Mouse (Mus musculus) C2C12 (cell line): ENCODE data around the gene Skp1a. TPM values are rescaled to one million over a fixed set of nuclear protein-coding genes. Genes with fewer than 3 reads are reported as not detected.
A peak's percentile ranks its signal among the peaks of the same experiment; 100 is the strongest.

Experiments
- H3K27me3 ChIP-seq: one replicate; pipeline ENCODE4 v1.6.1; 2011; ENCODE audit not compliant: control insufficient read depth, insufficient read depth, insufficient read length
- H3K36me3 ChIP-seq: one replicate; pipeline ENCODE4 v1.6.1; 2011; ENCODE audit not compliant: control insufficient read depth, insufficient read depth
- H3K4me3 ChIP-seq: one replicate; pipeline ENCODE4 v1.5.1; 2011; ENCODE audit warnings: mild to moderate bottlenecking, control low read depth; ENCODE audit not compliant: poor library complexity, insufficient read depth, severe bottlenecking
- H3K79me2 ChIP-seq: one replicate; pipeline ENCODE4 v1.6.1; 2011; ENCODE audit not compliant: control insufficient read depth, insufficient read depth
- H3K79me3 ChIP-seq: one replicate; pipeline ENCODE4 v1.6.1; 2011; ENCODE audit warnings: low read depth, control low read depth
- H3ac ChIP-seq: one replicate; pipeline ENCODE3; 2011; ENCODE audit warnings: low read depth; ENCODE audit not compliant: control insufficient read depth, insufficient read length
- CEBPB ChIP-seq: IDR thresholded peaks from one replicate; pipeline ENCODE4 v1.6.1; 2011; ENCODE audit warnings: low read depth, mild to moderate bottlenecking, control low read depth, moderate library complexity
- CTCF ChIP-seq: IDR thresholded peaks from one replicate; pipeline ENCODE4 v1.5.1; 2011; ENCODE audit not compliant: control insufficient read depth, insufficient read depth, insufficient read length
- FOSL1 ChIP-seq: IDR thresholded peaks from one replicate; pipeline ENCODE4 v1.8.0; 2011; ENCODE audit warnings: mild to moderate bottlenecking, low read length; ENCODE audit not compliant: poor library complexity, insufficient read depth, severe bottlenecking
- MAX ChIP-seq: IDR thresholded peaks from one replicate; pipeline ENCODE4 v1.6.1; 2011; ENCODE audit warnings: mild to moderate bottlenecking, control low read depth
- MYOD1 ChIP-seq: IDR thresholded peaks from one replicate; pipeline ENCODE4 v1.6.1; 2011; ENCODE audit warnings: low read depth; ENCODE audit not compliant: control insufficient read depth, insufficient read length
- MYOG ChIP-seq: IDR thresholded peaks from one replicate; pipeline ENCODE4 v1.6.1; 2011; ENCODE audit not compliant: control insufficient read depth, insufficient read length; ENCODE audit errors: extremely low read depth
- USF1 ChIP-seq: IDR thresholded peaks from one replicate; pipeline ENCODE4 v1.6.1; 2011; ENCODE audit warnings: low read depth, mild to moderate bottlenecking, control low read depth, moderate library complexity
- polyA plus RNA-seq: library from polyadenylated mRNA; unstranded; fragments of >200 nt; fragmentation: generic; extraction: Trizol; gene quantifications from one replicate; pipeline ENCODE4 v1.2.1, GENCODE M21; 2012; ENCODE audit warnings: missing spikeins

The Skp1a gene
- polyA plus RNA-seq, 1 experiment, result 149 TPM

DNA sequence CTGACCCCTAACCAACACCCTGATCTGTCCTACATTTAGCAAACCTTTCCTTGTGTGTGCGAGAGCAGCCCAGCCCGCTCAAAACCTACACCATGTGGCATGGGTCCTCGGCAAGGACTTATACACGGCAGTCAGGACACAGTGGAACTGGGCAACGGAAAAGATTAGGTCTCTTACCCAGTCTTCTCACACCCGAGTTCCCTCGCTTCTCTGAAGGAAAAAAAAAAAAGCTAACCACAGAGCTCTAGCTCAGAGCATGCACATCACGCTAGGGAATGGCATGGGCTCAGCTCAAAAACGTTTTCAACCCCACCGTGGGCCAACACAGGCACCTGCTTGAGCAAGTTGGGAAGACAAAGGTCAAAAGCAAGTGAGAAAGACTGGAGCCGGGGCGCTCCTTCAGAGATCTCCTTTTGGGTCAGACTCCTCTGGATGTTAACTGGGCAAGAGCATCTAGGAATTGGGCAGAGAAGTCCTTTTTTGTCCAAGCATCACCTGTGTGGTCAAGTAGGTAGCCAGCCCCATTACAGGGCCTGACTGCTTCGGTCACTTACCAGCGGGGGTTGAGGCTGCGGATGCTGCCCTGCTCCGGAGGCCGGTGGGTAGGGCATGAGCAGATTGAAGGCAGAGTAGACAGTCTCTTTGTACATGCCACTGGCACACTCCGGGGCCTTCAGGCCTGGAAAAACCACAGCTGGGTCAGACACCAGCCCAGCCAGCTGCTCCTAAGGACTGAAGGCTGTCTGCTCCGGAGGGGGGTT is 50.0 kb downstream of the Skp1a start:
- Histone ChIP-seq H3K79me3 (no peaks in the 10 kb centered on the region), H3K4me3 (peak overlapping the region; percentile 41), H3K79me2 (no peaks in the 10 kb centered on the region), H3K36me3 (no peaks in the 10 kb centered on the region), H3K27me3 (no peaks in the 10 kb centered on the region), H3ac (no peak overlapping the region)
- no peak for TF ChIP-seq USF1
- TF ChIP-seq CEBPB, result no peak
- no peak for TF ChIP-seq FOSL1
- no peak for TF ChIP-seq CTCF
- no peak for TF ChIP-seq MYOD1
- TF ChIP-seq MAX, result no peak
- no peak for TF ChIP-seq MYOG

GRCm38 (mm10) chr11:52282420-52282773 is 50.6 kb downstream of the Skp1a start:
- TF ChIP-seq CTCF (no peak), MAX (no peak), CEBPB (no peak), USF1 (no peak), MYOG (no peak), FOSL1 (no peak), MYOD1 (no peak)

DNA sequence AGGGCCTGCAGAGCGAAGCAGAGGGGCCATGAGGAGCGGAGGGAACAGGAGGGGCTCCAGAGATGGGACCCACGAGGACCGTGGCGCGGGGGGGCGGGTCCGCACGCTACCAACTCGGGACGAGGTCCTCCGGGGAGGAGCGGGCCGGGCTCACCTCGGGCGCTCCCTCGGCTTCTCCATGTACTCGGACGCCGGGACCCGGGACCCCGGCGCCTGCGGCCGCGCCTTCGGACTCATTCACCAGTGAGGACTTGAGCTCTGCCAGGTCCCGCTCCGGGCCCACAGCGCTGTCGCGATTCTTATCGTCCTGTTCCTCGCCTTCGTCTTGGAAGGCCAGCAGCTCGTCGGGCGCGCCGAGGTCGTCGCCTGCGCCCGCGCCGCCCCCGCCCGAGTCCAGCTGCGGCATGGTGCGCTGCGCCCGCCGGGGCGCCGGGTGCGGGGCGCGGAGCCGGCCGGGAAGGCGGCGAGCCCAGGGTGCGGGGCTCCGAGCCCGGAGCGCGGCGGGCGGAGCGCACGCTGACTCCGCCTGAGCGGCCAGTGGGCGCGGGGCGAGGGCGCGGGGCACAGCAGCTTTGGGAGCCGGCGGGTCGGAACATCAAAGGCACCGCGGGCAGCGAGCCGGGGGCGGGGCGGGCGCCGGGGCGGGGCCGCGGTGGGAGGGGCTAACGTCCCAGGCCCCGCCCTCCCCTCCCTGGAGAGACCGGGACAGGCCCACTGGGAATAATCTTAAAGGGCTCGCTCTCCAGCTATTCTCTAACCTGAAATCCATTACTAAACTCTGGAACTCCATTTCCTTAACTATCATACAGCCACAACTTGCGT is 51.2 kb downstream of the Skp1a start, which contains the start of gene Tcf7:
Gene Tcf7, minus strand, starts transcription at position 241 of the 822 bp plus-strand sequence.
- peak within 1 kb of the TSS; percentile 41 for H3K4me3 ChIP-seq
- no peaks in the 10 kb centered on the region for H3K79me3 ChIP-seq
- peak within 1 kb of the TSS; percentile 77 for H3ac ChIP-seq
- no peaks in the 10 kb centered on the region for H3K36me3 ChIP-seq
- H3K79me2 ChIP-seq, result no peaks in the 10 kb centered on the region
- TF ChIP-seq CTCF, result no peak
- TF ChIP-seq USF1, result no peak
- no peak for TF ChIP-seq FOSL1
- TF ChIP-seq MYOD1, result no peak
- TF ChIP-seq MAX, result no peak
- TF ChIP-seq MYOG, result no peak
- TF ChIP-seq CEBPB, result no peak
- H3K27me3 ChIP-seq, result no peaks in the 10 kb centered on the region

More at GRCm38 (mm10) chr11:52282420-52282773, 50.6 kb downstream of the Skp1a start:
- H3K79me3 ChIP-seq, result no peaks in the 10 kb centered on the region
- H3K4me3 ChIP-seq, result peak overlapping the region; percentile 41
- no peaks in the 10 kb centered on the region for H3K36me3 ChIP-seq
- no peaks in the 10 kb centered on the region for H3K27me3 ChIP-seq
- no peaks in the 10 kb centered on the region for H3K79me2 ChIP-seq
- peak overlapping the region; percentile 77 for H3ac ChIP-seq

DNA sequence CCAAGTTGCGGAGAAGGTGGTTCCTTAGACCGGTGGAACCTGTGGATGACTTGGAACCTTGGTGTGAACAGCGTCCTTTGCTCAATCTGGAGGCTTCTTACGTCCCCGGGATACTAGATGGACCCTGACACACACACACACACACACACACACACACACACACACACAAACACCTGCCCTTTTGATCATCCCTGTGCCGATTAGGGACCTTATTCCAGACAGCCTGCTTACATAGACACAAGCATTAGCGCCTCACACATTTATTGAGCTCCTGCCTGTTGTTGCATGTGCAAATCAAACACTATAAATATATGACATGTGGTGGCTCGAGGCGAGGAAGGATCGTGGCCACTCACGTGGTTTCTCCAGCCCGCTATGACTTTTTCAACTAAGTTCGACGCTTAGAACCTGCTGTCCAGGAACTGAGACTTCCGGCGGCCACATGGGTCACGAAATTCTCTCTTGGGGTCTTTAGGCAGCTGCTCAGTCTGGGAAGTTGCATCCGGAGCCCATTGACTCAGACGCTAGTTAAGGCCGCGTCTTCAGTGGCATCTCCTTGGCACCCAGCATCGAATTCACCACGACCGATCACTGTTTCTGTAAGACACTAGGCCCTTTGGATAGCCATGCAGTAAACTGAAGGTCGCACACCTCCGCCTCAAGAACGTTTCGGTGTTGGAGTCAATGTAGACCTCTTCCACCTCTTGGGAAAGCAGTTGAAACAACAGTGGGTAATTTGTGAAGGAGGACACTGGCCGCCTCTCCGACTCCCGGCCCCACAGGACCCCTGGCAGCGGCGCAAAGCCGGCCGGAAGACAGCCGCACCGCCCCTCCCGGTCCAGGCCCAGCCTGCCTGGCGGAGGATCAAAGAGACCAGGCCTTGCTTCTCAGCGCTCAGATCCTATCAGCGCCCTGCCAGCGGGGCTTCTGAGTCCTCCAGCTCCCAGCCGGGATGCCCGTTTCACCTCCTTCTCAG is 52.1 kb downstream of the Skp1a start:
- H3K27me3 ChIP-seq, result no peaks in the 10 kb centered on the region
- peak overlapping the region; percentile 41 for H3K4me3 ChIP-seq
- H3ac ChIP-seq, result no peak overlapping the region
- no peaks in the 10 kb centered on the region for H3K79me2 ChIP-seq
- H3K36me3 ChIP-seq, result no peaks in the 10 kb centered on the region
- no peak for TF ChIP-seq MYOD1
- TF ChIP-seq CTCF, result no peak
- no peak for TF ChIP-seq USF1
- no peak for TF ChIP-seq MAX
- no peak for TF ChIP-seq MYOG
- TF ChIP-seq CEBPB, result no peak
- TF ChIP-seq FOSL1, result no peak
- no peaks in the 10 kb centered on the region for H3K79me3 ChIP-seq

GRCm38 (mm10) chr11:52286301-52286957 is 54.6 kb downstream of the Skp1a start:
- Histone ChIP-seq H3K27me3 (no peaks in the 10 kb centered on the region), H3K4me3 (no peak overlapping the region), H3K36me3 (no peaks in the 10 kb centered on the region), H3K79me2 (no peaks in the 10 kb centered on the region), H3ac (no peak overlapping the region), H3K79me3 (no peaks in the 10 kb centered on the region)
- no peak for TF ChIP-seq FOSL1
- TF ChIP-seq CTCF, result no peak
- no peak for TF ChIP-seq MYOG
- no peak for TF ChIP-seq CEBPB
- TF ChIP-seq MYOD1, result no peak
- TF ChIP-seq MAX, result no peak
- TF ChIP-seq USF1, result no peak
